Mouse (Mus musculus): ENCODE results near the gene Glrx5. TPM values are rescaled to one million over a fixed set of nuclear protein-coding genes. Genes with fewer than 3 reads are reported as not detected.

The Glrx5 gene
- polyA plus RNA-seq (2017; shearing (Covaris generic)): 63.7 TPM

GRCm38 (mm10) chr12:105032147-105032831 is at the start of gene Glrx5:
Gene Glrx5, plus strand, starts transcription at chr12:105032688.

DNA sequence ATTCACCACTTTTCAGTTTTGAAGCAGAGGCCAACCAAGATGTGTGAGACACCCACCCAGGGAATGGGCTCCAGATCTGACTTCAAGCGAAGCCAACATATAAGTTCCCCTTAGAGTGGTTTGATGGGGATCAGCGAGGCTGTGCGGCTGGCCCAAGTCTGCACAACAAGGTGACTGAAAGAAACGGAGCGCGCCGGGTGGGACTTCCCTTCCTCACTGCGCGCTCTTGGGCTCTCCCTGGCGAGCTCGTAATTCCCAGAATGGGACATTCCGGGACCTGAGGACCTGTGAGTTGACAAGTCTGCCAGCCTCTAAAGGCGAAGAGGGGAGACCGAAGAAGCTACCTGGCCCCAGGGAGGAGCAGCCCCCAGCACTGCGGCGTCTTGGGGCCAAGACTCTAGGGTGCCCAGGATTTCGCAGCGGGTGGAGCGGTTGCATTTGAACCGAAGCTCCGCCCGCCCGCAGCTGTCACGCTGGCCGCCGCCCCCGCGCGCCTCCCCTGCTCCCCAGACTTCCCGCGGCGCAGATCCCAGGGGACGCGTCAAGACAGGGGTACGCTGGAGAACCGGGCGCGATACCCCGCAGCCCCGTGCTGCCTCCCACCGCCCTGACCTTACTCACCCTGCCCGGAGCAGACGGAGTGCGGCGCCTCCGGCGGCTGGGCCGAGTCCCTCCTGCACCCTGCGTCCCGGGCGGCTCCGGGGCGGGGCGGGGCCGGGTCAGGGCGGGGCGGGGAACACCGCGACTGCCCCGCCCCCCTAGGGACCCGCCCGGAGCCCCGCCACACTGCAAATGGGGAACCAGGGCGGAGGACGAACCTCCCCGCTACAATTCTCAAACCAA is 22.9 kb upstream of the Glrx5 start, which contains the start of gene Syne3:
TSS of gene Syne3 (minus strand) at position 440 of the 843 bp plus-strand sequence.

Other genes starting within 250 kb of the Glrx5 start
- not detected for gene Clmn, start 167.6 kb upstream of the Glrx5 start, polyA plus RNA-seq (2017; shearing (Covaris generic))
- 3.2 TPM for gene Syne3, start 22.9 kb upstream of the Glrx5 start, polyA plus RNA-seq (2017; shearing (Covaris generic))
- not detected for gene Tcl1b2, start 113.3 kb downstream of the Glrx5 start, polyA plus RNA-seq (2017; shearing (Covaris generic))
- gene Tcl1b1, start 127.0 kb downstream of the Glrx5 start, polyA plus RNA-seq (2017; shearing (Covaris generic)): not detected
- not detected for gene Tcl1b5, start 143.7 kb downstream of the Glrx5 start, polyA plus RNA-seq (2017; shearing (Covaris generic))
- gene Tcl1b3, start 158.4 kb downstream of the Glrx5 start, polyA plus RNA-seq (2017; shearing (Covaris generic)): not detected
- gene Tcl1b4, start 169.3 kb downstream of the Glrx5 start, polyA plus RNA-seq (2017; shearing (Covaris generic)): not detected
- not detected for gene Tcl1, start 190.1 kb downstream of the Glrx5 start, polyA plus RNA-seq (2017; shearing (Covaris generic))

All from naive thymus-derived CD4-positive, alpha-beta T cell, adult 5 months (primary cell).